Mouse (Mus musculus): ENCODE results near the gene Cdca7l. TPM values are rescaled to one million over a fixed set of nuclear protein-coding genes. Genes with fewer than 3 reads are reported as not detected.

Cdca7l gene
- polyA plus RNA-seq, 1 experiment from 2014 or later: 40.9 TPM

DNA sequence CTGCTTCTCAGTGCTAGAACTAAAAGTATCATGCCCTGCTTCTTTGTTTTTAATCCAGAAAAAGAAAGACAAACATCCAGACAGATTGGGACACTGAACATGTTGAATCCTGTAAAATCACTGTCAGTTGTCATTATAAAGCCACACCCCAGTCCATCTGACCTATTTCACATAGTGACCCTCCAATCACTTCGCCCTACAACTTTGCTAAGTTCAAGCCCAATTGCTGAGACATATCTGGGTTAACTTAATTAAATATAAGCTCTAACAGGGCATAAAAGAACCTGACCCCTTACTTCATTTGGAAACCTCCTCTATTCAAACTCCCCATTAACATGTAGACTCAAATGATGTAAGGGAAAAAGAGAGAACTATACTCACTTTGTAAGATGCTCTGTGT lies 107.3 kb downstream of the Cdca7l start:
- Histone ChIP-seq H3K27ac (no peak overlapping the region), H3K36me3 (no peaks in the 10 kb centered on the region), H3K4me3 (replicated peaks) (no peak overlapping the region), H3K27me3 (no peaks in the 10 kb centered on the region), H3K9me3 (no peaks in the 10 kb centered on the region), H3K4me1 (replicated peaks) (peaks cover 20% of the 10 kb centered on the region), H3K9ac (replicated peaks) (no peak overlapping the region), H3K4me2 (no peak overlapping the region)
- no peak for ATAC-seq (ENCODE audit: insufficient number of reproducible peaks, insufficient read depth, low FRiP score, low TSS enrichment, low read depth)
- WGBS: 82% methylated on average over 1 of the region's 1 CpGs

DNA sequence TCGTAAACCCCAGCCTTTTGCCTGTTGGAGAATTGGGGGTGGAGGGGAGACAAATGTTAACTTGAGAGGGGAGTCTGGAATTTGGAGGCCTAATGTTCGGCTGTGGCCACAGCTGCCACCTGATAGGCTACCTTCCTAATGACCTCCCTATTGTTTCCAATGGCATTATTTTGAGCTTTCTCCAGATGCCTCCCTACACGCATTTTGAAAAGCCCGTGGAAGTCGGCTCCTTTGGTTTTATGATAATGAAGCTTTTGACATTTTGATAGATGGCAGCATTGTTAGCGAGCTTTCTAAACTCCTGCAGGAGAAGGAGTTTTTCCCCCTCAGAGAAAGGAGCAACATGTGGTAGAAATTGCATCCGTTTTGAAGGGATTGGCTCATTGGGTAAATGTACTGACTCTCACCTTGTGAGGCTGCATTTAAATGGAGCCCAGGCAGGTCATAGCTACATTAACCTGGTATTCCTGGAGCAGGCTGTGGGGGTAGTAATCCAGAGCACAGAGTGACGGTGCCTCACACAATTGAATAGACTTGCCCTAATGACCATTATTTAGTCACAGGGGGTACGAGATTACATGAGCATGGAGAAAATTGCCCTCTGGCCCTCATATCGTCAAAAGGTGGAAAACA lies 110.6 kb downstream of the Cdca7l start:
- no peaks in the 10 kb centered on the region for H3K9me3 ChIP-seq
- no peak overlapping the region for H3K4me3 ChIP-seq (replicated peaks)
- ATAC-seq (ENCODE audit: insufficient number of reproducible peaks, insufficient read depth, low FRiP score, low TSS enrichment, low read depth): no peak
- H3K27ac ChIP-seq: no peak overlapping the region
- H3K36me3 ChIP-seq: no peaks in the 10 kb centered on the region
- no peak overlapping the region for H3K9ac ChIP-seq (replicated peaks)
- 16% methylated on average over 10 of the region's 10 CpGs for WGBS
- H3K27me3 ChIP-seq: no peaks in the 10 kb centered on the region
- no peak overlapping the region for H3K4me2 ChIP-seq
- H3K4me1 ChIP-seq (replicated peaks): peaks cover 20% of the 10 kb centered on the region

GRCm38 (mm10) chr12:117915826-117916588 lies 111.9 kb downstream of the Cdca7l start:
- Histone ChIP-seq H3K4me2 (no peak overlapping the region), H3K27me3 (no peaks in the 10 kb centered on the region), H3K27ac (no peak overlapping the region), H3K36me3 (no peaks in the 10 kb centered on the region), H3K4me1 (replicated peaks) (peaks cover 20% of the 10 kb centered on the region), H3K4me3 (replicated peaks) (no peak overlapping the region), H3K9me3 (no peaks in the 10 kb centered on the region), H3K9ac (replicated peaks) (no peak overlapping the region)
- ATAC-seq (ENCODE audit: insufficient number of reproducible peaks, insufficient read depth, low FRiP score, low TSS enrichment, low read depth): no peak
- WGBS: 57% methylated on average over 10 of the region's 10 CpGs
